Mouse (Mus musculus) lung, postnatal 0 days (tissue): Measurements from ENCODE around the gene Neu1.

ENCODE experiments used
- CTCF ChIP-seq: IDR thresholded peaks from 2 replicates; pipeline ENCODE4 v1.5.1; 2016; ENCODE audit warnings: antibody characterized with exemption, mild to moderate bottlenecking
- EP300 ChIP-seq: IDR thresholded peaks from 2 replicates; pipeline ENCODE4 v1.6.1; 2016; ENCODE audit warnings: antibody characterized with exemption, mild to moderate bottlenecking, control low read depth

DNA sequence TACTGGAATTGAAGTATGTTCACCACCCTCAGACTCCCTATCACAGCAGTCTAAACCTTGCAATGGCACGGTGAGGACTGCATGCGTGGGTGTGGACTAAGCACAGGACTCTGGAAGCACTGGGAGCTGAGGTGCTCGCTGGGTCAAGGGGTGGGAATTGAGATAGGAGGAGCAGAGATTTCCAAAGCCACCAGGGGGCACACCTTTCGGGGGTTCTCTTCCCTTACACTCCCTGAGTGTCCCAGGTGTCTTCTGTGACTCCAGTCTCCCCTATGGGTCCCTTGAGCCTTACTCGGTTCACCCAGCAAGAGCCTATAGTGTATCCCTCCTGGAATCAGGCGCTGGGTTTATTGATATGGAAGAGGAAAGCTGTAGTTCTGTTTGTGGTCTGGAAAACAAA lies 8.1 kb upstream of the Neu1 start:
- peak; percentile 34; the same call in 1 of the 2 replicates for TF ChIP-seq CTCF
- TF ChIP-seq EP300: no peak
